Mouse (Mus musculus): ENCODE data around the gene Lta. TPM values are rescaled to one million over a fixed set of nuclear protein-coding genes. Genes with fewer than 3 reads are reported as not detected.

The Lta gene
- total RNA-seq, 2 experiments from 2014 or later = 0.51 to 1.1 TPM

Small RNA genes lying within 50 kb of the gene (microRNA-seq; reads per million reads assigned to microRNA genes)
- gene Mir6973a = not detected
- not detected for gene Mir6974
- 3.4 reads per million, percentile 7 among the genes with 10 or more reads in this experiment for gene Mir6975
- gene Mir8094 = 0.86 reads per million

Other genes starting within 250 kb of the Lta start
- 1 to 10 TPM; 1.2 to 2.0 TPM for gene Hspa1b, start 246.1 kb downstream of the Lta start, total RNA-seq (2021)
- gene Gm20481, start 235.4 kb downstream of the Lta start, total RNA-seq (2021) = not detected
- gene Hspa1a, start 233.2 kb downstream of the Lta start, total RNA-seq (2021) = 1 to 10 TPM; 3.0 to 5.4 TPM
- gene Hspa1l, start 232.6 kb downstream of the Lta start, total RNA-seq (2021) = under 1 TPM in 1 of 2 experiments, not detected in 1; 0.20 TPM
- gene Lsm2, start 223.5 kb downstream of the Lta start, total RNA-seq (2021) = 10 to 100 TPM; 25.4 to 27.2 TPM
- gene Vars, start 204.4 kb downstream of the Lta start, total RNA-seq (2021) = 10 to 100 TPM; 55.1 to 56.7 TPM
- gene Vwa7, start 188.8 kb downstream of the Lta start, total RNA-seq (2021) = under 1 TPM; 0.18 to 0.19 TPM
- 1 to 10 TPM in 1 of 2 experiments, under 1 TPM in 1; 0.83 to 1.0 TPM for gene Sapcd1, start 177.3 kb downstream of the Lta start, total RNA-seq (2021)
- gene Msh5, start 158.6 kb downstream of the Lta start, total RNA-seq (2021) = under 1 TPM; 0.81 to 0.97 TPM
- gene Clic1, start 155.4 kb downstream of the Lta start, total RNA-seq (2021) = 10 to 100 TPM; 14.3 to 15.8 TPM
- gene Ddah2, start 146.3 kb downstream of the Lta start, total RNA-seq (2021) = 10 to 100 TPM; 26.3 to 31.1 TPM
- not detected for gene Ly6g6c, start 140.0 kb downstream of the Lta start, total RNA-seq (2021)
- gene Mpig6b, start 139.2 kb downstream of the Lta start, total RNA-seq (2021) = not detected
- gene Ly6g6e, start 128.4 kb downstream of the Lta start, total RNA-seq (2021) = 1 to 10 TPM; 1.6 to 2.3 TPM
- 1 to 10 TPM in 1 of 2 experiments, not detected in 1; 1.1 TPM for gene Ly6g6d, start 127.3 kb downstream of the Lta start, total RNA-seq (2021)
- gene Ly6g6f, start 119.7 kb downstream of the Lta start, total RNA-seq (2021) = not detected
- gene Abhd16a, start 116.1 kb downstream of the Lta start, total RNA-seq (2021) = 10 to 100 TPM; 84.4 to 91.5 TPM
- not detected for gene Ly6g5c, start 97.1 kb downstream of the Lta start, total RNA-seq (2021)
- under 1 TPM; 0.58 to 0.81 TPM for gene Ly6g5b, start 89.9 kb downstream of the Lta start, total RNA-seq (2021)
- gene Gpank1, start 83.9 kb downstream of the Lta start, total RNA-seq (2021) = 10 to 100 TPM; 13.2 to 17.7 TPM
- gene Csnk2b, start 83.3 kb downstream of the Lta start, total RNA-seq (2021) = 100 to 1,000 TPM; 196 to 210 TPM
- 10 to 100 TPM; 23.8 to 24.6 TPM for gene D17H6S53E, start 79.0 kb downstream of the Lta start, total RNA-seq (2021)
- under 1 TPM in 1 of 2 experiments, not detected in 1; 0.34 TPM for gene Apom, start 73.3 kb downstream of the Lta start, total RNA-seq (2021)
- gene Bag6, start 70.2 kb downstream of the Lta start, total RNA-seq (2021) = 100 to 1,000 TPM; 297 to 299 TPM
- gene Prrc2a, start 40.5 kb downstream of the Lta start, total RNA-seq (2021) = 100 to 1,000 TPM; 261 to 270 TPM
- gene Aif1, start 29.3 kb downstream of the Lta start, total RNA-seq (2021) = 10 to 100 TPM in 1 of 2 experiments, 1 to 10 TPM in 1; 8.0 to 12.5 TPM
- gene Lst1, start 16.9 kb downstream of the Lta start, total RNA-seq (2021) = 10 to 100 TPM; 13.7 to 14.9 TPM
- 1 to 10 TPM in 1 of 2 experiments, under 1 TPM in 1; 0.77 to 1.4 TPM for gene Ltb, start 10.9 kb downstream of the Lta start, total RNA-seq (2021)
- under 1 TPM in 1 of 2 experiments, not detected in 1; 0.19 TPM for gene Tnf, start 3.3 kb downstream of the Lta start, total RNA-seq (2021)
- not detected for gene Gm16181, start 15.5 kb upstream of the Lta start, total RNA-seq (2021)
- 100 to 1,000 TPM; 329 to 351 TPM for gene Atp6v1g2, start 28.3 kb upstream of the Lta start, total RNA-seq (2021)
- gene Nfkbil1, start 30.4 kb upstream of the Lta start, total RNA-seq (2021) = 10 to 100 TPM; 12.7 to 14.6 TPM
- 100 to 1,000 TPM; 255 to 261 TPM for gene Ddx39b, start 36.4 kb upstream of the Lta start, total RNA-seq (2021)
- 10 to 100 TPM; 18.2 to 21.5 TPM for gene H2-D1, start 57.4 kb upstream of the Lta start, total RNA-seq (2021)
- under 1 TPM; 0.67 to 0.81 TPM for gene H2-Q1, start 115.1 kb upstream of the Lta start, total RNA-seq (2021)
- gene H2-Q2, start 136.9 kb upstream of the Lta start, total RNA-seq (2021) = 1 to 10 TPM; 1.7 to 1.8 TPM
- 1 to 10 TPM in 1 of 2 experiments, under 1 TPM in 1; 0.56 to 1.4 TPM for gene H2-Q4, start 174.3 kb upstream of the Lta start, total RNA-seq (2021)
- gene H2-Q6, start 219.5 kb upstream of the Lta start, total RNA-seq (2021) = not detected
- under 1 TPM in 1 of 2 experiments, not detected in 1; 0.55 TPM for gene H2-Q7, start 233.8 kb upstream of the Lta start, total RNA-seq (2021)